Mouse (Mus musculus): ENCODE measurements at regions not wholly inside any gene's neighbourhood (a gene's known extent, or its start where the extent isn't known, plus 50 kb on each side); places are given as distances from the start of the nearest gene placed in this dataset.

GRCm38 (mm10) chr13:89453819-89454218 lies 85.8 kb upstream of the Hapln1 start:
- DNase-seq (ENCODE audit: low spot score) = no peak
- no peak for ATAC-seq (replicated peaks; ENCODE audit: low FRiP score)
- WGBS = 94% methylated on average over 1 of the region's 1 CpGs
- H3K27ac ChIP-seq (ENCODE audit: low read depth, low read length) = no peak overlapping the region
- no peaks in the 10 kb centered on the region for H3K36me3 ChIP-seq (ENCODE audit: control insufficient read depth, insufficient read depth, low read length)
- no peak overlapping the region for H3K9ac ChIP-seq (ENCODE audit: low read length)
- H3K4me2 ChIP-seq (ENCODE audit: low read depth, low read length, severe bottlenecking) = no peak overlapping the region
- no peaks in the 10 kb centered on the region for H3K27me3 ChIP-seq (ENCODE audit: control insufficient read depth, insufficient read depth, low read length)
- H3K4me3 ChIP-seq (ENCODE audit: low read depth, low read length) = no peak overlapping the region
- no peaks in the 10 kb centered on the region for H3K4me1 ChIP-seq (replicated peaks; ENCODE audit: control insufficient read depth, insufficient read depth, low read length)
- H3K9me3 ChIP-seq (ENCODE audit: control insufficient read depth, low read length) = no peaks in the 10 kb centered on the region

- Histone ChIP-seq H3K4me3 (ENCODE audit: low read depth, low read length) (no peak overlapping the region), H3K27me3 (ENCODE audit: control insufficient read depth, insufficient read depth, low read length) (no peaks in the 10 kb centered on the region), H3K4me2 (ENCODE audit: low read depth, low read length, severe bottlenecking) (no peak overlapping the region), H3K36me3 (ENCODE audit: control insufficient read depth, insufficient read depth, low read length) (no peaks in the 10 kb centered on the region), H3K9ac (ENCODE audit: low read length) (no peak overlapping the region), H3K27ac (ENCODE audit: low read depth, low read length) (no peak overlapping the region), H3K4me1 (replicated peaks; ENCODE audit: control insufficient read depth, insufficient read depth, low read length) (no peaks in the 10 kb centered on the region), H3K9me3 (ENCODE audit: control insufficient read depth, low read length) (no peaks in the 10 kb centered on the region)
- WGBS = 81% methylated on average over 2 of the region's 2 CpGs
- DNase-seq (ENCODE audit: low spot score) (no peak), ATAC-seq (replicated peaks; ENCODE audit: low FRiP score) (no peak)
Observed at GRCm38 (mm10) chr13:89454249-89455018, 85.2 kb upstream of the Hapln1 start.

- no peak for DNase-seq (ENCODE audit: low spot score)
- Histone ChIP-seq H3K9ac (ENCODE audit: low read length) (no peak overlapping the region), H3K4me3 (ENCODE audit: low read depth, low read length) (no peak overlapping the region), H3K36me3 (ENCODE audit: control insufficient read depth, insufficient read depth, low read length) (no peaks in the 10 kb centered on the region), H3K4me1 (replicated peaks; ENCODE audit: control insufficient read depth, insufficient read depth, low read length) (no peaks in the 10 kb centered on the region), H3K27ac (ENCODE audit: low read depth, low read length) (no peak overlapping the region), H3K4me2 (ENCODE audit: low read depth, low read length, severe bottlenecking) (no peak overlapping the region), H3K9me3 (ENCODE audit: control insufficient read depth, low read length) (no peaks in the 10 kb centered on the region), H3K27me3 (ENCODE audit: control insufficient read depth, insufficient read depth, low read length) (no peaks in the 10 kb centered on the region)
- 86% methylated on average over 4 of the region's 4 CpGs for WGBS
- ATAC-seq (replicated peaks; ENCODE audit: low FRiP score) = no peak
Observed at GRCm38 (mm10) chr13:89463746-89464145, 75.8 kb upstream of the Hapln1 start.
